Mouse (Mus musculus): ENCODE measurements around the gene Acss3.

Acss3 gene

GRCm38 (mm10) chr10:107011142-107011541 is 112.3 kb downstream of the Acss3 start:
- no peak for DNase-seq (ENCODE audit: low spot score)

- DNase-seq (ENCODE audit: low spot score) = no peak
Measured at GRCm38 (mm10) chr10:106998052-106998625, 125.3 kb downstream of the Acss3 start.

DNA sequence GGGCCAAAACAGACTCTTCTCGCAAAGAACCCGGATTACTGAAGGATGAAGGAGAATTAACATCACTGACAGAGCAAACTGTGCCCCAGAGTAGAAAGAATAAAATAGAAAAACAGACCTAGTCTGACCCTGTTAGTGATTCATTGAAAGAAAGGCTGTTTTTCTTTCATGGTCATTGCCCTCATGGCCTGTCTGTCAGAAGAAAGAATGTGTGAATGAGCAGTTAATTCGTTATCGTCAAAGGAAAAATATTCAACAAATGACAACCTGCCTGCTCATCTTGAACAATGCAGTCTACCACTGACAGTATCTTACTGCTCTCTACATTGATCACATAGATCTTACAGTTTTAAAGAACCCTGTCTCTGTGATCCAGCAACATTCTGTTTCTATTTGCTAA is 134.0 kb downstream of the Acss3 start:
- DNase-seq (ENCODE audit: low spot score) = no peak

DNA sequence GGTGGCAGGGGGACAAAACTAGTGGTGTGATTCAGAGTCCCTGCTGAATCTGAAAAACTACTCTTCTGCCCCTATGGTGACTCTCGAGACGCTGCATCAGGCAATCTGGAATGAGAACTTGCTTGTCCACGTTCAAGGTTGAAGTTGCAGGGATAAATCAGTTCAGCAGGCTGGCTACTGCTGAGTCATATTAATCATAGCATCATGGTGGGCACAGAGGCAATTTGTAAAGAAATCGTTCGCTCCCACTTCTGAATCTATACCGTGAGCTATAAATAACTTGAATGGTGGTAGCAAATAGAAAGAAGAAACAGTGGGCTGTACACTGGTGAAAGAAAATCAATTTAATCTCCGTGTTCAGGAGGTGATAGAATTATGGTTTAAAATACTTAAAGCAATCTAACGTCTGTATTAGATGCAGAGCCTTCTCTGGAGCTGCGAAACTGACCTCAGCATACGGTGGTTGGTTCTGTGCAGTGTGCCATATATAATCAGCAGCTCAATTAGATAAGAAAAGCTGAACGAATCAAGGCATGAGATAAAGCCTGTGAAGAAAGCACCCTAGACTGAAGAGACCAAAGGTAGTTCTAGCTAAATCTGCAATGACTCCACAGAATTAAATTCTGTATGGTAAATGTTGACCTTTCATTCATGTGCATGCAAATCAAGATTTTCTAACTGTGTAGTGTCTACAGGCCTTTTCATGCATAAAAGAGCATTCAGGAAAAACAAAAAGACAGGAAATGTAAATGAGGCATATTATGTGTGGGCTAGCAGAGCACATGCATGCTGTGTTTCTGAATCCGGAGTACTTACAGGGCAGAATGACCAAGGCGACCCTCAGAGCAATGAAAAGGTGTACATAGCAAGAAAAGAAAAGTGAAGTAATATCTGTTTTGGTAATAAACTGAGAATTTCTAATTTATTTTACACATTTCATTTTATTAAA is 148.0 kb downstream of the Acss3 start:
- DNase-seq (ENCODE audit: low spot score) = no peak

- DNase-seq (ENCODE audit: low spot score) = no peak
Measured at GRCm38 (mm10) chr10:106959026-106959425, 164.4 kb downstream of the Acss3 start.

DNA sequence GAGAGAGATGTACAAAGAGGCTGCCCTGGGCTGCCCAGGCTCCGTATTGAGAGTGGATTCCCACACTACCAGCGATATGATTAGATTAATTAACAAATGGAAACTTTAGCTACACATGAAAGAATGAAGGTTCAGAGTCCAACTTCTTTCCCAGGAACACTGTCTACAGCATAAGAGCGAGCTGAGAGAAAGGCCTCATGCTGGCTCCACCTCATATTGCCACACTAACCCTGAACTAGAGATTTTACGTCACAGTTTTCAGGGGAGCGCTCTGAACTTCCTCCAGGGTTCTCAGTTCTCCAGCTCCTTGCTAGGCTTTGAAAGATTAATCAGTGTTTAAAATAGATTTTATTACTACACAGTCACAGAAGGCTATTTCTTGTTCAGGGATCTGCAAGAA is 182.1 kb downstream of the Acss3 start:
- DNase-seq (ENCODE audit: low spot score) = no peak

- no peak for DNase-seq (ENCODE audit: low spot score)
Measured at GRCm38 (mm10) chr10:106939441-106939840, 184.0 kb downstream of the Acss3 start.

- DNase-seq (ENCODE audit: low spot score) = no peak
Measured at GRCm38 (mm10) chr10:106938851-106939250, 184.6 kb downstream of the Acss3 start.

GRCm38 (mm10) chr10:106936996-106937395 is 186.5 kb downstream of the Acss3 start:
- DNase-seq (ENCODE audit: low spot score) = no peak

DNA sequence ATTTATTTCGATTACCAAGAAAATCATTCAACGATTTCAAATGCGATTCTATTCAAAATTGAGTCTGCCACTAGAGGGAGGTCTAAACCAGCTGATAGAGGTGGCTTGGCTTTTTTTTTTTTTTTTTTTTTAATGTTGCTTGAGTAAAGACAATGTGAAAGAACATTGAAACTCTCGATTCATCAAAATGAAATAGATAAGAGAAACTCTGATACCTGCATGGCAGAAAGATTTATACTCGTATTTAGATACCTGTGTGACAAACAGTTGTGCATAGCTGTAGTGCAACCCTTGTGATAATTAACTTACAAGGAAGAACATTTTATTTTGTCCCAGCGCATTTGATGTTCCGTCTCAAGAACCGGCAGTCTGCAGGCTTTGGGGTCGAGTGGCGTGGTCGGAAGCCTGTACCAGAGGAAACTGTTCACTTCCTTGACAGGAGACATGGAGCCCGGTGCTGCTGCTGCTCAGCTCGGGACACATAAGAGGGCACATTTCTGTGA is 190.8 kb downstream of the Acss3 start:
- no peak for DNase-seq (ENCODE audit: low spot score)

DNA sequence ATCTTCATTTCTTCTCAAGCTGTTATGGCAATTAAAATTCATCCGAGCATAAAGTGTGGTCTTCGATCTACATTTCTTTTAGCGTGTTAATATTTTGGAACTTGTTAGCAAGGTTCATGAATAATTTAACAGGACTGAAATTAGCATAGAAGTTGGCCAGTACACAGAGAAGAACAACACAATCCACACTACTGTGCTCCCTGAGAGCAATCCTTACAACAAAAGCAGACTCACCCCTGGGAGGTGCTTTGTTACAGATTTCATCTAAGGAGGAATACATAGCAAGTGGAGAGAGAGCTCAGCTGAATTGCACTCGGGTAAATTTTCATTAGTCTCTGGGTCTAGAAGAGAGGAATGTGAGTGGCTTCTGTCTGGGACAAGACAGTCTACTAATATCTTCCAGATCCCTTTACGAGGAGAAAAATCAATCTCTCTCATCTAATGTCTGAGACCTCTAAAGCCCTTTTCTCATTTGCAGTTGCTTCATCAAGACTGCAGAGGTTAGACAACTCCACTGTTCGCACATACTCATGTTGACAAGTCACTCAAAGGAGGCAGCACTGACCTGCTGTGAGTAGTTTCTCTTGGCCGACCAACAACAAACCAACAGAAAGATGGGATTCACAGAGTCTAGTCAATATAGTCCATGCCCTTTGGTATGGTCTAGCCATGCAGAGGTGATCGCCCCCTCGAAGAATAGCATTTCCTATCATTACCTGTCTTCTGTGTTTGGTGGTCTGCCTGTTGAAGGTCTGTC is 194.7 kb downstream of the Acss3 start:
- no peak for DNase-seq (ENCODE audit: low spot score)

DNA sequence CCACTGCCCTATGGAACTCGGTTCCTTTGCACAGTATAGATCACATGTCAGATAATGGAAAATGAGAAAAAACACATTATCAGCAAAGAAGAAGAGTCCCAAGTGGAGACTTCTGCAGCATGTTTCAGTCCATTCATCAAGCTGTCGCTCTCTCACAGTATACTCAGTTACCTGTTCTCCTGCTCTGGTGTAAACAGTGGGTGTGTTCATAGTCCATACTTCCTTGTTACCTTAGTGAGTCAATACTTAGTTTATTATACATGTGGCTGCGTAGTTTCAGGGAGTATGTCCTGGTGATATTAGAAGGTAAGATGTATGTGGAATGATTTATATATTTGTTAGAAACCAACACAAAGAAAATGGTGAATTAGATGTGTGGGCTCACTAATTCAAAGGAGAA is 198.7 kb downstream of the Acss3 start:
- no peak for DNase-seq (ENCODE audit: low spot score)

- no peak for DNase-seq (ENCODE audit: low spot score)
Measured at GRCm38 (mm10) chr10:106924334-106924733, 199.1 kb downstream of the Acss3 start.

DNA sequence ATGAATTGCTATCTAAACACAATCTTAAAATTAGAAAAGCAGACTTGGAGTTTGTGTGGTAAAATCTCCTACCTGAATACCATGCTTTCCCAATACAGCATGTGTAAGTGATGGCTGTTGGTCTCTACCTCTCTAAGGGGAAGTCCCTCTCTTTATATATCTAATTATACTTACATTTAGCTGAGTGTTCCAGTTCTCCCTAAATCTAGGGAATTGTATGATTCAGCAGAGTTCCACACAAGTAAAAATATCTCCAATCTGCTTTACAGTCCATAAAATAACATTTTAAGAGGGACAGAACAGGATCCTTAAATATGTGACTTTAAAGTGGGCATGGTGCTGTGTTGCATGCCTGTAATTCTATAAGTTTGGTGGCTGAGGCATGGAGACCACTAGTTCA is 208.6 kb downstream of the Acss3 start:
- no peak for DNase-seq (ENCODE audit: low spot score)

GRCm38 (mm10) chr10:106914275-106914674 is 209.2 kb downstream of the Acss3 start:
- no peak for DNase-seq (ENCODE audit: low spot score)

GRCm38 (mm10) chr10:106913032-106913431 is 210.4 kb downstream of the Acss3 start:
- DNase-seq (ENCODE audit: low spot score) = no peak

- DNase-seq (ENCODE audit: low spot score) = no peak
Measured at GRCm38 (mm10) chr10:106910108-106910507, 213.4 kb downstream of the Acss3 start.

DNA sequence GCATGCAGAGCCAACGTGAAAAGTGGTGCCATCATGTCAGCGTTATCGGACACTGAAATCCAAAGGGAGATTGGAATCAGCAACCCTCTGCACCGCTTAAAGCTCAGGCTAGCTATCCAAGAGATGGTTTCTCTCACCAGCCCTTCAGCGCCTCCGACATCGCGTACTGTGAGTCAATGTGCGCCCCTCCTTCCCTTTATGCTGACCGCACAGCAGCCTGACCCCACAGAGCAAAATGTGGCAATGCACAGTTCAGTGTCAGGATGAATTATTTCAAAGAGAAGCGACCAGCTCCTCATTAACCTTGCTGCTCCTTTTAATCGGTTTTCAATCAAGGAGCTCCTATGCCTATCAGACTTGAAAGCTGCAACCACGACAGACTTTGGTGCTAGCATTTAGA is 227.1 kb downstream of the Acss3 start:
- DNase-seq (ENCODE audit: low spot score) = no peak
